25 mouse cellular contexts compared by ENCODE assay signal in the genomic region with DNA sequence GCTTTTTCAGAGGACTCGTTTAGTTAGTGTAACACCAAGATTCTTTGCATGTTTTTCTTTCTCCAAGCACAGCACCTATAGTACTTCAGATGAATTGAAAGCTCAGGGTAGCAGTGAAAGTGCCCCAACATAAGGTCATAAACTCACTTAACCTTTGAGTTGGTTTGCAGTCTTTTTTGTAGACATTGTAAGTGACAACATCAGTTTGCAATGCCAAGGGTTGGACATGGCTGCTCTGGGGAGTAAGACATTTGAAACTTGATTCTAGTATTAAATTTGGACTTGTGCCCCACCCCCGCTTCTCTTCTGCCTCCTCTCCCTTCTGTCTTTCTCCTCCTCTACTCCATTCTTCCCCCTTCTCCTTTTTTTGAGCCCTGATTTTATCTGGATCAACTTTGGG.
"Had no signal": no experiment of that assay in that cellular context is flagged by ENCODE, and none has a peak within 500 bp of the region (broad histone marks: within the 10 kb centered on the region; RNA-seq: fewer than 3 reads in every experiment).

No protein-coding gene starts in this region.

- ATAC-seq: hindbrain, postnatal 0 days; intestine, embryonic 16.5 days had no signal

- H3K9ac ChIP-seq: heart, embryonic 12.5 days; hindbrain, embryonic 13.5 days; hindbrain, embryonic 15.5 days; kidney, embryonic 15.5 days; limb, embryonic 13.5 days; limb, embryonic 15.5 days; liver, embryonic 14.5 days had no signal

- H3K27me3 ChIP-seq: heart, embryonic 12.5 days; hindbrain, embryonic 13.5 days; hindbrain, embryonic 15.5 days; kidney, embryonic 15.5 days; limb, embryonic 13.5 days; limb, embryonic 15.5 days had no signal

- H3K27ac ChIP-seq: gastrocnemius, adult 2 months; heart, embryonic 10.5 days; hindbrain, embryonic 13.5 days; hindbrain, embryonic 15.5 days; hindbrain, postnatal 0 days; kidney, embryonic 15.5 days; kidney, postnatal 0 days; limb, embryonic 13.5 days; limb, embryonic 15.5 days; liver, embryonic 14.5 days had no signal

- H3K4me2 ChIP-seq: heart, embryonic 12.5 days; hindbrain, embryonic 13.5 days; hindbrain, embryonic 15.5 days; kidney, embryonic 15.5 days; limb, embryonic 13.5 days; limb, embryonic 15.5 days; liver, embryonic 11.5 days had no signal

- H3K4me3 ChIP-seq: gastrocnemius, adult 2 months; heart, embryonic 10.5 days; heart, embryonic 12.5 days; hindbrain, embryonic 13.5 days; hindbrain, embryonic 15.5 days; kidney, embryonic 15.5 days; limb, embryonic 13.5 days; limb, embryonic 15.5 days had no signal

- H3K9me3 ChIP-seq: heart, embryonic 10.5 days; heart, embryonic 12.5 days; hindbrain, embryonic 13.5 days; hindbrain, embryonic 15.5 days; kidney, embryonic 15.5 days; limb, embryonic 13.5 days; limb, embryonic 15.5 days had no signal

- DNase-seq: gastrocnemius, adult 2 months; gastrocnemius, postnatal 10 days; gastrocnemius, postnatal 25 days; heart, adult 18-20 months; heart, postnatal 10 days; kidney, adult 11 months; kidney, adult 2 months; kidney, adult 9 months; kidney, postnatal 14 days; kidney, postnatal 36 days; layer of hippocampus, adult 9-11 months; layer of hippocampus, postnatal 36 days; left cerebral cortex, postnatal 4 days had no signal

- H3K4me1 ChIP-seq: heart, embryonic 10.5 days; hindbrain, embryonic 15.5 days; kidney, embryonic 15.5 days; limb, embryonic 15.5 days had no signal
